In the genomic region with DNA sequence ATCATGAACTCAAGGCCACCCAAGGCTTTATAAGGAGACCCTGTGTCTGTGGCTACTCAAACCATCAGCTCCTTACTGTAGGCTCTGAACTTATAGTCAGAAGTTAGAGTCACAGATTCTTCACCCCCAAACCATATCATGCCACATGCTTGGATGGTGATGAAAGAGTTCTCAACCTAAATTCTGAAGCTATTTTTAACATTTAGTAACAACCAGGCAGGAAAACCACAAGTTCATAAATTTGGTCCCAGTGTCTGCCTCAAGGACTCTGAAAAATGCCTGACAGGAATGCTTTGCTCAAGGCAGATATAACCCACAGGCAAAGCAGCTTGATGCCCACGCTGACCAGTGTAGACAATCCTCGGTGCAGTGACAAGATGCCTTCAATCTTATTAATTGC, we compare ENCODE assay signal across 12 mouse cellular contexts.
"Had no signal": no experiment of that assay in that cellular context is flagged by ENCODE, and none has a peak within 500 bp of the region (broad histone marks: within the 10 kb centered on the region; RNA-seq: fewer than 3 reads in every experiment).

No protein-coding gene starts in this region.

- H3K27me3 ChIP-seq: limb, embryonic 13.5 days; megakaryocyte, embryonic 14.5 days; midbrain, embryonic 15.5 days; neural tube, embryonic 13.5 days; stomach, embryonic 15.5 days had no signal

- DNase-seq: kidney, postnatal 25 days; layer of hippocampus, postnatal 36 days; left cerebral cortex, postnatal 4 days; lung, adult 18-20 months; lung, postnatal 36 days; retina, postnatal 1 day; thymus, postnatal 36 days had no signal

- ATAC-seq: midbrain, embryonic 15.5 days had no signal
